Mouse (Mus musculus): ENCODE data around the gene Tcp1.
"Not testable (repeated sequence)": the region's sequence is repeated elsewhere in the genome, so short reads cannot be mapped to it uniquely, and the experiment has no call there.

Gene Tcp1

GRCm38 (mm10) chr17:12915488-12915880 lies at the start of gene Tcp1:
TSS of gene Tcp1 (plus strand) at chr17:12915701.
- no peak for DNase-seq (ENCODE audit: extremely low spot score, low read depth, low spot score)

GRCm38 (mm10) chr17:12866853-12867252 lies 48.6 kb upstream of the Tcp1 start:
- DNase-seq (ENCODE audit: extremely low spot score, low read depth, low spot score) = no peak

GRCm38 (mm10) chr17:12868043-12868442 lies 47.5 kb upstream of the Tcp1 start, which contains the start of gene Mas1:
TSS of gene Mas1 (minus strand) at chr17:12868143.
- DNase-seq (ENCODE audit: extremely low spot score, low read depth, low spot score) = no peak

GRCm38 (mm10) chr17:12868640-12869039 lies 46.9 kb upstream of the Tcp1 start:
- DNase-seq (ENCODE audit: extremely low spot score, low read depth, low spot score) = no peak

GRCm38 (mm10) chr17:12872275-12873028 lies 43.0 kb upstream of the Tcp1 start:
- no peak for DNase-seq (ENCODE audit: extremely low spot score, low read depth, low spot score)

GRCm38 (mm10) chr17:12875734-12876133 lies 39.8 kb upstream of the Tcp1 start, which contains the start of gene Mrgprh:
TSS of gene Mrgprh (plus strand) at chr17:12876034.
- DNase-seq (ENCODE audit: extremely low spot score, low read depth, low spot score) = no peak

GRCm38 (mm10) chr17:12880178-12880577 lies 35.3 kb upstream of the Tcp1 start:
- peak; percentile 80 for DNase-seq (ENCODE audit: extremely low spot score, low read depth, low spot score)

GRCm38 (mm10) chr17:12881216-12881615 lies 34.3 kb upstream of the Tcp1 start:
- DNase-seq (ENCODE audit: extremely low spot score, low read depth, low spot score) = no peak

GRCm38 (mm10) chr17:12886620-12887019 lies 28.9 kb upstream of the Tcp1 start:
- DNase-seq (ENCODE audit: extremely low spot score, low read depth, low spot score) = no peak

- DNase-seq (ENCODE audit: extremely low spot score, low read depth, low spot score) = no peak
Observed at GRCm38 (mm10) chr17:12887021-12887775, 28.3 kb upstream of the Tcp1 start.

- DNase-seq (ENCODE audit: extremely low spot score, low read depth, low spot score) = no peak
Observed at GRCm38 (mm10) chr17:12891054-12891453, 24.4 kb upstream of the Tcp1 start.

- DNase-seq (ENCODE audit: extremely low spot score, low read depth, low spot score) = no peak
Observed at GRCm38 (mm10) chr17:12892033-12892432, 23.5 kb upstream of the Tcp1 start.

- no peak for DNase-seq (ENCODE audit: extremely low spot score, low read depth, low spot score)
Observed at GRCm38 (mm10) chr17:12897674-12898073, 17.8 kb upstream of the Tcp1 start.

GRCm38 (mm10) chr17:12898607-12899006 lies 16.9 kb upstream of the Tcp1 start:
- not testable (repeated sequence) for DNase-seq (ENCODE audit: extremely low spot score, low read depth, low spot score)

- no peak for DNase-seq (ENCODE audit: extremely low spot score, low read depth, low spot score)
Observed at GRCm38 (mm10) chr17:12902291-12902690, 13.2 kb upstream of the Tcp1 start.

GRCm38 (mm10) chr17:12903372-12904333 lies 11.8 kb upstream of the Tcp1 start:
- DNase-seq (ENCODE audit: extremely low spot score, low read depth, low spot score) = no peak

- DNase-seq (ENCODE audit: extremely low spot score, low read depth, low spot score) = no peak
Observed at GRCm38 (mm10) chr17:12904349-12904748, 11.2 kb upstream of the Tcp1 start.

- DNase-seq (ENCODE audit: extremely low spot score, low read depth, low spot score) = no peak
Observed at GRCm38 (mm10) chr17:12905810-12906209, 9.7 kb upstream of the Tcp1 start.

GRCm38 (mm10) chr17:12906436-12906835 lies 9.1 kb upstream of the Tcp1 start:
- DNase-seq (ENCODE audit: extremely low spot score, low read depth, low spot score) = no peak

GRCm38 (mm10) chr17:12909361-12910280 lies 5.9 kb upstream of the Tcp1 start, which contains the start of gene Pnldc1:
TSS of gene Pnldc1 (minus strand) at chr17:12910230.
- no peak for DNase-seq (ENCODE audit: extremely low spot score, low read depth, low spot score)

Measured in hindlimb bud, embryonic 11.5 days (tissue).